Mouse (Mus musculus) ES-Bruce4 (cell line): Measurements from ENCODE around the gene Crtac1. TPM values are rescaled to one million over a fixed set of nuclear protein-coding genes. Genes with fewer than 3 reads are reported as not detected.

Source experiments
- H3K27ac ChIP-seq: 2 replicates; pipeline ENCODE4 v1.5.1; 2012; ENCODE audit warnings: low read length, inconsistent platforms; ENCODE audit not compliant: insufficient read depth
- H3K27me3 ChIP-seq: 2 replicates; pipeline ENCODE4 v1.6.1; 2012; ENCODE audit warnings: mild to moderate bottlenecking, low read length, inconsistent platforms; ENCODE audit not compliant: control insufficient read depth, poor library complexity, insufficient read depth, severe bottlenecking
- H3K36me3 ChIP-seq: 2 replicates; pipeline ENCODE4 v1.6.1; 2012; ENCODE audit warnings: inconsistent platforms, mild to moderate bottlenecking, low read length, moderate library complexity; ENCODE audit not compliant: control insufficient read depth, poor library complexity, insufficient read depth, severe bottlenecking
- H3K4me1 ChIP-seq: one replicate; pipeline ENCODE4 v1.8.1; 2011; ENCODE audit warnings: low read length; ENCODE audit not compliant: control insufficient read depth, insufficient read depth
- H3K4me3 ChIP-seq: 2 replicates; pipeline ENCODE4 v1.5.1; 2011; ENCODE audit warnings: low read depth, mild to moderate bottlenecking, low read length
- H3K9ac ChIP-seq: 2 replicates; pipeline ENCODE4 v1.6.1; 2012; ENCODE audit warnings: low read depth, mild to moderate bottlenecking, inconsistent platforms; ENCODE audit not compliant: poor library complexity, severe bottlenecking
- H3K9me3 ChIP-seq: replicated peaks from 2 replicates; pipeline ENCODE4 v1.6.1; 2012; ENCODE audit warnings: mild to moderate bottlenecking, low read length, inconsistent platforms; ENCODE audit not compliant: control insufficient read depth, poor library complexity, insufficient read depth, severe bottlenecking
- CTCF ChIP-seq: IDR thresholded peaks from one replicate; pipeline ENCODE4 v1.8.1; 2011; ENCODE audit warnings: low read depth, low read length
- EP300 ChIP-seq: IDR thresholded peaks from 2 replicates; pipeline ENCODE4 v1.6.1; 2011; ENCODE audit warnings: low read depth, low read length; ENCODE audit not compliant: insufficient read depth
- POLR2A ChIP-seq: IDR thresholded peaks from one replicate; pipeline ENCODE4 v1.8.1; 2011; ENCODE audit warnings: low read length; ENCODE audit not compliant: insufficient read depth
- polyA plus RNA-seq: library from polyadenylated mRNA; stranded (reverse); fragments of >200 nt; gene quantifications from 2 replicates; pipeline ENCODE4 v1.2.4, GENCODE M21; 2011; ENCODE audit warnings: low read depth; ENCODE audit not compliant: missing spikeins, insufficient read depth, insufficient read length

Gene Crtac1
- polyA plus RNA-seq, 1 experiment = 12.7 TPM

DNA sequence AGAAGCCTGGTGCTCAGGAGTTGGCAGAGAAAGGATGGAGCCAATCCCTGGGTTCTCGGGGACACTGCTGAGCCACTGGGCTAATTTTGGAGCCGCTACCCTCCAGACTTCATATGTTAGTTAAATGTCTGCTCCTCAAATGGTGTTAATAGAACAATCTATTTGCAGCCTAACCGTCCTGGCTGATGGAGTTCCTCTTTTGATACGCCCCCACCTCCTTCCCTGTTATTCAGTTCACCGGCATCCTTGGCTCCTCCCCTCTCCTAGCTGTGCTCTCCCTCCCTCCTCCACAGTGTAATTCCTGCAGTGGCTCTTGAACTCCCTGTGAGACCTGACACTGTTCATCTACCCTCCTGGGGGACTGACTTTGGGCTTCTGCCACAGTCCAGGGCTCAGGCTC is 185.0 kb downstream of the Crtac1 start:
- no peak overlapping the region for H3K27ac ChIP-seq
- H3K4me3 ChIP-seq = no peak overlapping the region
- H3K9ac ChIP-seq = no peak overlapping the region
- no peaks in the 10 kb centered on the region for H3K36me3 ChIP-seq
- H3K9me3 ChIP-seq = no peaks in the 10 kb centered on the region
- no peaks in the 10 kb centered on the region for H3K27me3 ChIP-seq
- TF ChIP-seq CTCF (no peak), EP300 (no peak), POLR2A (no peak)
- no peaks in the 10 kb centered on the region for H3K4me1 ChIP-seq

DNA sequence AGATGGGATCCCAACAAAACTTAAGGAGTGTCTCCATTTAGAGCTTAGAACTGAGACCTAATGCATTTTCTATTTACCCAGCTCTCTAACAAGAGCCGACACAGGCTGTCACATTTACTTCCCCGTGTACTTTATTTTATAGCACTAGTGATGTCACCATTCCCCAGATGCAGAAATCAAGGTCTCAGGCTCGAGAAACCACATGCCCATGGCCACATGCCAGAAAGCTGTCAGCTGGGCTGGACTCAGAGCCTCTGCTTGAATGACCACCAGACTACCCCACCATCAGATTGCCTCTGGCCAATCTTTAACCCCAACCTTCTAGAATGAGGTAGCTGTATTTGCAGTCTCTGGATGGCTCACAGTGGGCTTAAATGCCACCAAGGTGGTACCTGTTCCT is 188.2 kb downstream of the Crtac1 start:
- TF ChIP-seq CTCF = no peak
- no peak for TF ChIP-seq POLR2A
- TF ChIP-seq EP300 = no peak
- H3K9me3 ChIP-seq = no peaks in the 10 kb centered on the region
- no peak overlapping the region for H3K27ac ChIP-seq

DNA sequence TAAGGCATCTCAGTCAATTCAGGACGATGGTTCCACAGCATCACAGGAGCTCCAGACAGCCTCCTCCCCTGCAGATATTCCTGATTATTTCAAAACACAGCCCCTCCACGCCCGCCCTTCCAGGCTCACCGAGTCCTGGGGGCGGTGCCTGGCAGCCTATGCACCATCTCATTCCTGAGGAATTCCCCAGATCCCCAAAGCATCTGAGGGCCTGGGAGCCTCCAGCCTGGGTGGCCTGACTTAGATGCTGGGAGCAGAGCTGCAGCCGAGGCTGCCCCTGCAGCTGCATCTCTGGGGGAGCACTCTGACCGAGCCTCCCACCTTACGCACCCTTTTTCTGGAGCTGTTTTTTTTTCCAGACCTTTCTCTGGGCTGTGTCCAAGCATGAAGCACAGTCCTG is 190.7 kb downstream of the Crtac1 start:
- Histone ChIP-seq H3K9ac (no peak overlapping the region), H3K27me3 (no peaks in the 10 kb centered on the region), H3K9me3 (no peaks in the 10 kb centered on the region), H3K27ac (no peak overlapping the region), H3K4me3 (no peak overlapping the region), H3K36me3 (no peaks in the 10 kb centered on the region), H3K4me1 (no peaks in the 10 kb centered on the region)
- TF ChIP-seq EP300 (no peak), POLR2A (no peak), CTCF (no peak)

More for the DNA sequence above, 188.2 kb downstream of the Crtac1 start:
- no peak overlapping the region for H3K9ac ChIP-seq
- H3K4me3 ChIP-seq = no peak overlapping the region
- H3K4me1 ChIP-seq = no peaks in the 10 kb centered on the region
- no peaks in the 10 kb centered on the region for H3K27me3 ChIP-seq
- no peaks in the 10 kb centered on the region for H3K36me3 ChIP-seq

DNA sequence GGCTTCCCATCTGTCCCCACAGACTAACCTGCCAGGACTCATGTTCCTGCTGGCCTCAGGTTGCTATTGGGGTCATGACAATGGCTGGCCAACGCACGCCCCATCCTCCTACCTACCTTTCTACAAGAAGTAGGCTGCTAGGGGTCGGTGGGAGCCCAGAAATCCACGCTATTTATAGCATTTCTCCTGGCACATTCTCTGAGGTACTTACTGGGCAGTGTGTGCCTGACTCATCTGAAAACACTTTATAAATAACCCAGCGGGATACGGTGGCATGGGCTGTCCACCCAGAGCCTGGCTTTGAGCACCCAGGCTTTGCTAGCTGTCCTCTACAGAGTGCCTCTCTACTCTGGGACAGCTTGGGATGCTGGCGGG is 193.3 kb downstream of the Crtac1 start:
- no peak for TF ChIP-seq EP300
- no peak for TF ChIP-seq POLR2A
- TF ChIP-seq CTCF = no peak
- no peaks in the 10 kb centered on the region for H3K27me3 ChIP-seq
- no peaks in the 10 kb centered on the region for H3K4me1 ChIP-seq
- no peaks in the 10 kb centered on the region for H3K36me3 ChIP-seq
- no peaks in the 10 kb centered on the region for H3K9me3 ChIP-seq
- no peak overlapping the region for H3K9ac ChIP-seq
- H3K27ac ChIP-seq = no peak overlapping the region
- no peak overlapping the region for H3K4me3 ChIP-seq

DNA sequence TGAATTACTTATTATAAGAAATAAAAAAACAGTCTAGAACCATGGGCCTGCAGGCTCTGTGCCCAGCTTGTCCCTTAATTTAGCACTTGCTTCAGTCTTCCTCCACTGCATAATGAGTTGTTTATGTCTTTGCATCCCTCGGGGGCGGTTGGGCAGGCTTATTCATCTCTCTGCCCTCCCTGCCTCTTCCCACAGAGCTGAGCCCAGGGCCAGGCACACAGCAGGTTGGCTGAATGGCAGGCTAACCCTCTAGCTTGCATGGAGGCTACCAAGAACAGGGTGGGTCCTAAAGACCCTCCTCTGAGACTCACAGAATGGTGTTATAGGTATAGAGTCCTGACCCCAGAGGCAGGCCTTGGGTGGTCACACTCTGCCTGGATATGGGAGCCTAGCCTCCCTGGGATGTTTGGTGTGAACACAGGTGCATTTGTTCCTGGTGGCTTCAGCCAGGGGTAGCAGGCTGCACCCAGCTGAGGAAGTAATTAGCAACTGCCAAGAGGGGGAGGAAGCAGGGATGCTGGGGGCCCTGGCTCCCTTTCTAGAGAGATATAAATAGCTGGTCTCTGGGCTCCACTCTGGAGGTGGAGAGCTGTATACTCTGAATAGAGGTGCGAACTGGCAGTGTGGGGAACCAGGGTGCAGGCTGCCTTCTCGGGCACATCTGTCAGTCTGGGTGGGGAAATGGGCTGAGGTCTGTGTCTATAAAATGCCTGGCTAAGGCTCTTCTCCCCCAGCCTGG is 193.8 kb downstream of the Crtac1 start:
- H3K9me3 ChIP-seq = no peaks in the 10 kb centered on the region
- TF ChIP-seq EP300 = no peak
- TF ChIP-seq CTCF = no peak
- TF ChIP-seq POLR2A = no peak
- H3K4me3 ChIP-seq = no peak overlapping the region
- H3K27ac ChIP-seq = no peak overlapping the region
- no peaks in the 10 kb centered on the region for H3K27me3 ChIP-seq
- no peak overlapping the region for H3K9ac ChIP-seq
- H3K4me1 ChIP-seq = no peaks in the 10 kb centered on the region
- no peaks in the 10 kb centered on the region for H3K36me3 ChIP-seq

Other genes starting within 250 kb of the Crtac1 start
- gene Sfrp5, start 229.5 kb downstream of the Crtac1 start, polyA plus RNA-seq = 0.42 and 0.47 TPM in 2 replicates
- not detected in 2 replicates for gene Golga7b, start 184.2 kb downstream of the Crtac1 start, polyA plus RNA-seq
- 23.8 and 27.7 TPM in 2 replicates for gene R3hcc1l, start 87.0 kb upstream of the Crtac1 start, polyA plus RNA-seq
- 3.1 and 3.8 TPM in 2 replicates for gene Loxl4, start 181.0 kb upstream of the Crtac1 start, polyA plus RNA-seq